Mouse (Mus musculus) neural tube, embryonic 13.5 days (tissue): ENCODE measurements around the gene Apoe. TPM values are rescaled to one million over a fixed set of nuclear protein-coding genes. Genes with fewer than 3 reads are reported as not detected.
A peak's percentile ranks its signal among the peaks of the same experiment; 100 is the strongest.

Experiments
- ATAC-seq: fragments of 200-750 bp; cut with Nextera tagmentation; 2 replicates; pipeline ENCODE4 v1.8.0; 2017; ENCODE audit warnings: low read depth, mild to moderate bottlenecking, moderate TSS enrichment, moderate library complexity
- H3K27ac ChIP-seq: fragments of 300-500 bp; sonication (generic); replicated peaks from 2 replicates; pipeline ENCODE4 v1.5.1; 2015; ENCODE audit warnings: moderate library complexity, mild to moderate bottlenecking, inconsistent platforms
- H3K27me3 ChIP-seq: fragments of 300-500 bp; sonication (generic); 2 replicates; pipeline ENCODE4 v1.6.1; 2015; ENCODE audit warnings: mild to moderate bottlenecking, inconsistent platforms
- H3K36me3 ChIP-seq: fragments of 300-500 bp; sonication (generic); 2 replicates; pipeline ENCODE4 v1.6.1; 2015; ENCODE audit warnings: mild to moderate bottlenecking, inconsistent platforms
- H3K4me1 ChIP-seq: fragments of 300-500 bp; sonication (generic); replicated peaks from 2 replicates; pipeline ENCODE4 v1.6.1; 2015; ENCODE audit warnings: inconsistent platforms
- H3K4me2 ChIP-seq: fragments of 300-500 bp; sonication (generic); 2 replicates; pipeline ENCODE4 v1.6.1; 2015; ENCODE audit warnings: inconsistent platforms, mild to moderate bottlenecking, moderate library complexity
- H3K4me3 ChIP-seq: fragments of 300-500 bp; sonication (generic); 2 replicates; pipeline ENCODE4 v1.5.1; 2015; ENCODE audit warnings: mild to moderate bottlenecking, inconsistent platforms
- H3K9ac ChIP-seq: fragments of 300-500 bp; sonication (generic); 2 replicates; pipeline ENCODE4 v1.6.1; 2015; ENCODE audit warnings: moderate library complexity, mild to moderate bottlenecking, inconsistent platforms
- H3K9me3 ChIP-seq: fragments of 300-500 bp; sonication (generic); 2 replicates; pipeline ENCODE4 v1.6.1; 2016; ENCODE audit warnings: inconsistent platforms
- WGBS: fragments of 180-500 bp; shearing (Covaris S2); methylation state at CpG from one replicate; pipeline ENCODE4 v1.1.7; 2015; 5-methylcytosine and 5-hydroxymethylcytosine counted together
- polyA plus RNA-seq: library from polyadenylated mRNA; unstranded; fragments of >200 nt; fragmentation: Nextera tagmentation; extraction: Ambion mirVana; gene quantifications from 2 replicates; pipeline ENCODE4 v1.2.1, GENCODE M21; 2015

Gene Apoe
- 408 and 440 TPM in 2 replicates for polyA plus RNA-seq

- 2% methylated on average over 20 of the region's 20 CpGs for WGBS
- peak within 1 kb of the TSS; percentile 35 for H3K4me3 ChIP-seq
- H3K4me2 ChIP-seq: peak within 1 kb of the TSS; percentile 60
- H3K9ac ChIP-seq: peak within 1 kb of the TSS; percentile 69
- ATAC-seq: peak; percentile 70
- peaks cover 4% of the 10 kb centered on the region; the same call in 1 of the 2 replicates for H3K27me3 ChIP-seq
- peaks cover 32% of the 10 kb centered on the region for H3K36me3 ChIP-seq
- peaks cover 28% of the 10 kb centered on the region for H3K4me1 ChIP-seq
- H3K9me3 ChIP-seq: no peaks in the 10 kb centered on the region
- H3K27ac ChIP-seq: peak within 1 kb of the TSS; percentile 54; the same call in 1 of the 2 replicates
These were observed at the start of gene Apoe for GRCm38 (mm10) chr7:19698907-19699826. Gene Apoe, minus strand, starts transcription at chr7:19699188.

- Histone ChIP-seq H3K27me3 (no peaks in the 10 kb centered on the region), H3K4me3 (peak overlapping the region; percentile 85), H3K4me2 (peak overlapping the region; percentile 90), H3K9me3 (no peaks in the 10 kb centered on the region), H3K9ac (peak overlapping the region; percentile 93), H3K27ac (peak overlapping the region; percentile 54; the same call in 1 of the 2 replicates), H3K36me3 (peaks cover 17% of the 10 kb centered on the region), H3K4me1 (peaks cover 50% of the 10 kb centered on the region)
- ATAC-seq: no peak
- WGBS: 3% methylated on average over 25 of the region's 25 CpGs
These were observed 48.6 kb upstream of the Apoe start for GRCm38 (mm10) chr7:19747420-19748218.

GRCm38 (mm10) chr7:19746426-19747201 is 47.6 kb upstream of the Apoe start:
- WGBS: 33% methylated on average over 6 of the region's 6 CpGs
- peak overlapping the region; percentile 54; the same call in 1 of the 2 replicates for H3K27ac ChIP-seq

GRCm38 (mm10) chr7:19745971-19746370 is 47.0 kb upstream of the Apoe start:
- H3K27me3 ChIP-seq: no peaks in the 10 kb centered on the region
- H3K4me1 ChIP-seq: peaks cover 61% of the 10 kb centered on the region
- no peak overlapping the region for H3K4me2 ChIP-seq
- H3K27ac ChIP-seq: no peak overlapping the region
- no peaks in the 10 kb centered on the region for H3K9me3 ChIP-seq
- peaks cover 17% of the 10 kb centered on the region for H3K36me3 ChIP-seq
- no peak overlapping the region for H3K9ac ChIP-seq
- WGBS: 74% methylated on average over 10 of the region's 10 CpGs
- ATAC-seq: no peak
- H3K4me3 ChIP-seq: no peak overlapping the region

More at GRCm38 (mm10) chr7:19746426-19747201, 47.6 kb upstream of the Apoe start:
- Histone ChIP-seq H3K4me1 (peaks cover 55% of the 10 kb centered on the region), H3K9me3 (no peaks in the 10 kb centered on the region), H3K4me3 (peak overlapping the region; percentile 85), H3K9ac (peak overlapping the region; percentile 93), H3K27me3 (no peaks in the 10 kb centered on the region), H3K36me3 (peaks cover 17% of the 10 kb centered on the region), H3K4me2 (peak overlapping the region; percentile 90)
- ATAC-seq: no peak

- H3K4me2 ChIP-seq: no peak overlapping the region
- H3K27me3 ChIP-seq: no peaks in the 10 kb centered on the region
- 58% methylated on average over 14 of the region's 14 CpGs for WGBS
- peak overlapping the region; percentile 41 for H3K9ac ChIP-seq
- H3K4me1 ChIP-seq: peaks cover 57% of the 10 kb centered on the region
- no peaks in the 10 kb centered on the region for H3K9me3 ChIP-seq
- ATAC-seq: no peak
- H3K27ac ChIP-seq: peak overlapping the region; percentile 54; the same call in 1 of the 2 replicates
- peaks cover 27% of the 10 kb centered on the region for H3K36me3 ChIP-seq
- H3K4me3 ChIP-seq: no peak overlapping the region
These were observed 45.8 kb upstream of the Apoe start for GRCm38 (mm10) chr7:19744590-19745385.

- H3K9ac ChIP-seq: no peak overlapping the region
- peaks cover 27% of the 10 kb centered on the region for H3K36me3 ChIP-seq
- peaks cover 57% of the 10 kb centered on the region for H3K4me1 ChIP-seq
- no peak overlapping the region for H3K4me3 ChIP-seq
- 88% methylated on average over 6 of the region's 6 CpGs for WGBS
- no peaks in the 10 kb centered on the region for H3K27me3 ChIP-seq
- H3K27ac ChIP-seq: no peak overlapping the region
- no peak for ATAC-seq
- H3K4me2 ChIP-seq: no peak overlapping the region
- H3K9me3 ChIP-seq: no peaks in the 10 kb centered on the region
These were observed 44.8 kb upstream of the Apoe start for GRCm38 (mm10) chr7:19743791-19744190.

- no peaks in the 10 kb centered on the region for H3K9me3 ChIP-seq
- H3K9ac ChIP-seq: no peak overlapping the region
- no peaks in the 10 kb centered on the region for H3K27me3 ChIP-seq
- H3K36me3 ChIP-seq: peaks cover 36% of the 10 kb centered on the region
- 53% methylated on average over 5 of the region's 5 CpGs for WGBS
- no peak overlapping the region for H3K4me3 ChIP-seq
- H3K27ac ChIP-seq: no peak overlapping the region
- H3K4me1 ChIP-seq: peaks cover 44% of the 10 kb centered on the region
- no peak overlapping the region for H3K4me2 ChIP-seq
- ATAC-seq: no peak
These were observed 43.5 kb upstream of the Apoe start for GRCm38 (mm10) chr7:19742468-19742867.

GRCm38 (mm10) chr7:19741329-19742031 is 42.5 kb upstream of the Apoe start:
- no peak overlapping the region for H3K4me3 ChIP-seq
- peaks cover 34% of the 10 kb centered on the region for H3K4me1 ChIP-seq
- no peak overlapping the region for H3K4me2 ChIP-seq
- H3K36me3 ChIP-seq: peaks cover 46% of the 10 kb centered on the region
- 0 out of 2 replicates have a peak overlapping the region, but pooled peaks have one; percentile 9 for H3K27ac ChIP-seq
- no peaks in the 10 kb centered on the region for H3K27me3 ChIP-seq
- WGBS: 10% methylated on average over 8 of the region's 8 CpGs
- H3K9ac ChIP-seq: no peak overlapping the region
- no peak for ATAC-seq
- no peaks in the 10 kb centered on the region for H3K9me3 ChIP-seq

GRCm38 (mm10) chr7:19740269-19740668 is 41.3 kb upstream of the Apoe start:
- H3K27me3 ChIP-seq: no peaks in the 10 kb centered on the region
- peaks cover 54% of the 10 kb centered on the region for H3K36me3 ChIP-seq
- 89% methylated on average over 11 of the region's 11 CpGs for WGBS
- no peak for ATAC-seq
- H3K4me1 ChIP-seq: peaks cover 25% of the 10 kb centered on the region
- no peak overlapping the region for H3K27ac ChIP-seq
- H3K9ac ChIP-seq: no peak overlapping the region
- no peak overlapping the region for H3K4me3 ChIP-seq
- no peaks in the 10 kb centered on the region for H3K9me3 ChIP-seq
- H3K4me2 ChIP-seq: no peak overlapping the region

GRCm38 (mm10) chr7:19738771-19739170 is 39.8 kb upstream of the Apoe start:
- Histone ChIP-seq H3K4me3 (no peak overlapping the region), H3K27ac (no peak overlapping the region), H3K27me3 (no peaks in the 10 kb centered on the region), H3K9me3 (no peaks in the 10 kb centered on the region), H3K9ac (no peak overlapping the region), H3K36me3 (peaks cover 60% of the 10 kb centered on the region), H3K4me2 (no peak overlapping the region), H3K4me1 (peaks cover 15% of the 10 kb centered on the region)
- ATAC-seq: no peak
- WGBS: 91% methylated on average over 3 of the region's 3 CpGs
